Mouse (Mus musculus): ENCODE results near the gene 1810065E05Rik.

1810065E05Rik gene

GRCm38 (mm10) chr11:58420815-58421214 lies at the start of gene 1810065E05Rik:
Gene 1810065E05Rik, plus strand, starts transcription at chr11:58421111.
- in situ Hi-C loops (cut with MboI, MseI), result no loop called here

- in situ Hi-C loops (cut with MboI, MseI), result no loop called here
Observed at GRCm38 (mm10) chr11:58377273-58377672, 43.6 kb upstream of the 1810065E05Rik start.

- in situ Hi-C loops (cut with MboI, MseI), result no loop called here
Observed at GRCm38 (mm10) chr11:58377686-58378085, 43.2 kb upstream of the 1810065E05Rik start.

GRCm38 (mm10) chr11:58378763-58379278 lies 42.1 kb upstream of the 1810065E05Rik start, which contains the start of gene Lypd8:
Gene Lypd8, plus strand, starts transcription at chr11:58379043.
- in situ Hi-C loops (cut with MboI, MseI), result no loop called here

GRCm38 (mm10) chr11:58379516-58379915 lies 41.4 kb upstream of the 1810065E05Rik start:
- in situ Hi-C loops (cut with MboI, MseI), result no loop called here

GRCm38 (mm10) chr11:58382471-58382870 lies 38.4 kb upstream of the 1810065E05Rik start:
- in situ Hi-C loops (cut with MboI, MseI), result no loop called here

GRCm38 (mm10) chr11:58399985-58400645 lies 20.8 kb upstream of the 1810065E05Rik start:
- in situ Hi-C loops (cut with MboI, MseI), result loop anchor here (10.0 kb wide), 1 partner anchor 235 kb away; the partner anchor contains the start of gene Olfr323

GRCm38 (mm10) chr11:58400655-58401054 lies 20.3 kb upstream of the 1810065E05Rik start:
- in situ Hi-C loops (cut with MboI, MseI), result loop anchor here (10.0 kb wide), 1 partner anchor 234 kb away; the partner anchor contains the start of gene Olfr323

GRCm38 (mm10) chr11:58408066-58408465 lies 12.8 kb upstream of the 1810065E05Rik start:
- in situ Hi-C loops (cut with MboI, MseI), result loop anchor here (10.0 kb wide), 1 partner anchor 227 kb away; the partner anchor contains the start of gene Olfr323

- in situ Hi-C loops (cut with MboI, MseI), result no loop called here
Observed at GRCm38 (mm10) chr11:58418336-58418735, 2.6 kb upstream of the 1810065E05Rik start.

GRCm38 (mm10) chr11:58432259-58432658 lies 11.3 kb downstream of the 1810065E05Rik start, which contains the start of gene Gm12253:
Gene Gm12253, plus strand, starts transcription at chr11:58432559.
- in situ Hi-C loops (cut with MboI, MseI), result no loop called here

- in situ Hi-C loops (cut with MboI, MseI), result no loop called here
Observed at GRCm38 (mm10) chr11:58437866-58438265, 17.0 kb downstream of the 1810065E05Rik start.

GRCm38 (mm10) chr11:58452759-58453158 lies 31.8 kb downstream of the 1810065E05Rik start, which contains the start of gene Lypd9:
Gene Lypd9, minus strand, starts transcription at chr11:58452923.
- in situ Hi-C loops (cut with MboI, MseI), result no loop called here

GRCm38 (mm10) chr11:58453592-58453991 lies 32.7 kb downstream of the 1810065E05Rik start:
- in situ Hi-C loops (cut with MboI, MseI), result no loop called here

- in situ Hi-C loops (cut with MboI, MseI), result no loop called here
Observed at GRCm38 (mm10) chr11:58462170-58462569, 41.3 kb downstream of the 1810065E05Rik start, which contains the start of gene Olfr30. Gene Olfr30, minus strand, starts transcription at chr11:58462270.
